In genomic region chr8:105935863-105936603, GRCm38 (mm10) we compare ENCODE assay signal across 8 mouse cellular contexts. TPM values are rescaled to one million over a fixed set of nuclear protein-coding genes. Genes with fewer than 3 reads are reported as not detected.
DNase-seq lines count a peak whose midpoint lies in the region; ATAC-seq and TF ChIP-seq lines count a peak whose summit lies in the region.
"Had no signal": no experiment of that assay in that cellular context is flagged by ENCODE, and none has a peak within 500 bp of the region (broad histone marks: within the 10 kb centered on the region; RNA-seq: fewer than 3 reads in every experiment).

No protein-coding gene starts in this region.

- no peak for DNase-seq in forebrain, embryonic 11.5 days (ENCODE audit: low spot score)
- DNase-seq in limb, embryonic 14.5 days (ENCODE audit: low spot score), result no peak
- DNase-seq in urinary bladder, postnatal 14 days (ENCODE audit: low spot score), result no peak
- no peak for DNase-seq in frontal cortex, postnatal 25 days (ENCODE audit: low spot score in 2 of 2)

- ATAC-seq in megakaryocyte, adult 5-6 weeks (ENCODE audit: poor library complexity, severe bottlenecking), result no peak
- no peak for ATAC-seq in forebrain, embryonic 11.5 days (replicated peaks; ENCODE audit: low FRiP score)
- no peak for ATAC-seq in limb, embryonic 14.5 days (ENCODE audit: low FRiP score, low read depth)
- no peak for ATAC-seq in frontal cortex, adult (ENCODE audit: low TSS enrichment)

- no peaks in the 10 kb centered on the region for H3K27me3 ChIP-seq in megakaryocyte, embryonic 14.5 days (replicated peaks)
- no peaks in the 10 kb centered on the region for H3K27me3 ChIP-seq in forebrain, embryonic 11.5 days (ENCODE audit: control insufficient read depth, insufficient read depth, low read length)
- no peaks in the 10 kb centered on the region for H3K27me3 ChIP-seq in limb, embryonic 14.5 days (ENCODE audit: control insufficient read depth, insufficient read depth, low read length)

- peak overlapping the region; percentile 97 for H3K4me2 ChIP-seq in forebrain, embryonic 11.5 days (ENCODE audit: low read depth, low read length, severe bottlenecking)
- peak overlapping the region; percentile 86 for H3K4me2 ChIP-seq in limb, embryonic 14.5 days (replicated peaks; ENCODE audit: low read depth, low read length, severe bottlenecking)

- H3K4me1 ChIP-seq in megakaryocyte, embryonic 14.5 days, result peaks cover 70% of the 10 kb centered on the region
- H3K4me1 ChIP-seq in forebrain, embryonic 11.5 days (replicated peaks; ENCODE audit: control insufficient read depth, insufficient read depth, low read length), result peaks cover 6% of the 10 kb centered on the region; the same call in 1 of the 2 replicates
- H3K4me1 ChIP-seq in limb, embryonic 14.5 days (ENCODE audit: control insufficient read depth, insufficient read depth, low read length), result peaks cover 16% of the 10 kb centered on the region

- WGBS in forebrain, embryonic 11.5 days, result 27% methylated on average over 7 of the region's 7 CpGs
- WGBS in limb, embryonic 14.5 days, result 26% methylated on average over 7 of the region's 7 CpGs

- peak overlapping the region; percentile 84 for H3K9ac ChIP-seq in forebrain, embryonic 11.5 days (ENCODE audit: low read length)
- peak overlapping the region; percentile 72 for H3K9ac ChIP-seq in limb, embryonic 14.5 days (ENCODE audit: low read depth, low read length, severe bottlenecking)

- peaks cover 54% of the 10 kb centered on the region for H3K36me3 ChIP-seq in megakaryocyte, embryonic 14.5 days (replicated peaks; ENCODE audit: low read length)
- no peaks in the 10 kb centered on the region for H3K36me3 ChIP-seq in forebrain, embryonic 11.5 days (ENCODE audit: control insufficient read depth, insufficient read depth, low read length)
- H3K36me3 ChIP-seq in limb, embryonic 14.5 days (ENCODE audit: control insufficient read depth, insufficient read depth, low read length), result peaks cover 39% of the 10 kb centered on the region

- H3K9me3 ChIP-seq in megakaryocyte, embryonic 14.5 days, result no peaks in the 10 kb centered on the region
- no peaks in the 10 kb centered on the region for H3K9me3 ChIP-seq in forebrain, embryonic 11.5 days (ENCODE audit: control insufficient read depth, low read length)
- no peaks in the 10 kb centered on the region for H3K9me3 ChIP-seq in limb, embryonic 14.5 days (ENCODE audit: control insufficient read depth, low read length)

- no peak overlapping the region for H3K27ac ChIP-seq in forebrain, embryonic 11.5 days (ENCODE audit: low read depth, low read length)
- H3K27ac ChIP-seq in limb, embryonic 14.5 days (replicated peaks; ENCODE audit: low read depth, low read length), result peak overlapping the region; percentile 74

- TF ChIP-seq POLR2A in limb, embryonic 14.5 days (IDR thresholded peaks at IDR 0.05; ENCODE audit: borderline replicate concordance, extremely low read depth, insufficient read depth, insufficient read length), result no peak

- H3K4me3 ChIP-seq in megakaryocyte, embryonic 14.5 days (replicated peaks), result peak overlapping the region; percentile 100
- H3K4me3 ChIP-seq in forebrain, embryonic 11.5 days (ENCODE audit: low read depth, low read length), result peak overlapping the region; percentile 49
- peak overlapping the region; percentile 76 for H3K4me3 ChIP-seq in limb, embryonic 14.5 days (replicated peaks; ENCODE audit: low read length)

RNA-seq across cellular contexts. Expression of gene Psmb10, which starts 2.2 kb away (rescaled TPM):
- polyA plus RNA-seq in megakaryocyte, embryonic 14.5 days (2012; ENCODE audit: insufficient read depth, low replicate concordance), result 63.8 and 341 TPM in 2 replicates
- 164 and 185 TPM in 2 replicates for total RNA-seq in megakaryocyte, adult 5-6 weeks (2015)
- total RNA-seq in megakaryocyte, adult 5-6 weeks (2017), result 56.1 and 63.6 TPM in 2 replicates
- polyA plus RNA-seq in forebrain, embryonic 11.5 days (2014; fragmentation: Nextera tagmentation; extraction: Ambion mirVana), result 20.9 and 21.5 TPM in 2 replicates
- 31.8 and 45.8 TPM in 2 replicates for polyA plus RNA-seq in limb, embryonic 14.5 days (2012; rRNA removed)
- 37.8 and 38.8 TPM in 2 replicates for polyA plus RNA-seq in limb, embryonic 14.5 days (2014; fragmentation: Nextera tagmentation; extraction: Ambion mirVana)

RNA-seq across cellular contexts. Expression of gene Ctrl, which starts 2.4 kb away (rescaled TPM):
- 0.39 TPM in 1 of 2 replicates, not detected in the other for polyA plus RNA-seq in megakaryocyte, embryonic 14.5 days (2012; ENCODE audit: insufficient read depth, low replicate concordance)
- total RNA-seq in megakaryocyte, adult 5-6 weeks (2015), result 1.3 and 2.0 TPM in 2 replicates
- 0.55 and 1.1 TPM in 2 replicates for total RNA-seq in megakaryocyte, adult 5-6 weeks (2017)
- polyA plus RNA-seq in forebrain, embryonic 11.5 days (2014; fragmentation: Nextera tagmentation; extraction: Ambion mirVana), result 1.1 and 2.5 TPM in 2 replicates
- 4.1 and 5.7 TPM in 2 replicates for polyA plus RNA-seq in limb, embryonic 14.5 days (2012; rRNA removed)
- polyA plus RNA-seq in limb, embryonic 14.5 days (2014; fragmentation: Nextera tagmentation; extraction: Ambion mirVana), result 0.88 and 1.7 TPM in 2 replicates

RNA-seq across cellular contexts. Expression of gene Lcat, which starts 7.1 kb away (rescaled TPM):
- 0.66 TPM in 1 of 2 replicates, not detected in the other for polyA plus RNA-seq in megakaryocyte, embryonic 14.5 days (2012; ENCODE audit: insufficient read depth, low replicate concordance)
- total RNA-seq in megakaryocyte, adult 5-6 weeks (2015), result 0.23 TPM in 1 of 2 replicates, not detected in the other
- total RNA-seq in megakaryocyte, adult 5-6 weeks (2017), result 0.45 TPM in 1 of 2 replicates, not detected in the other
- polyA plus RNA-seq in forebrain, embryonic 11.5 days (2014; fragmentation: Nextera tagmentation; extraction: Ambion mirVana), result 0.55 and 0.60 TPM in 2 replicates
- 15.9 and 18.5 TPM in 2 replicates for polyA plus RNA-seq in limb, embryonic 14.5 days (2012; rRNA removed)
- polyA plus RNA-seq in limb, embryonic 14.5 days (2014; fragmentation: Nextera tagmentation; extraction: Ambion mirVana), result 1.9 and 3.0 TPM in 2 replicates
- total RNA-seq: neutrophil, adult 5-6 weeks had no signal

RNA-seq across cellular contexts. Expression of gene Slc12a4, which starts 29.9 kb away (rescaled TPM):
- 4.5 and 6.7 TPM in 2 replicates for polyA plus RNA-seq in megakaryocyte, embryonic 14.5 days (2012; ENCODE audit: insufficient read depth, low replicate concordance)
- 2.9 and 5.9 TPM in 2 replicates for total RNA-seq in megakaryocyte, adult 5-6 weeks (2015)
- 2.1 and 9.4 TPM in 2 replicates for total RNA-seq in megakaryocyte, adult 5-6 weeks (2017)
- polyA plus RNA-seq in forebrain, embryonic 11.5 days (2014; fragmentation: Nextera tagmentation; extraction: Ambion mirVana), result 10.6 and 11.4 TPM in 2 replicates
- polyA plus RNA-seq in limb, embryonic 14.5 days (2012; rRNA removed), result 116 and 135 TPM in 2 replicates
- 46.0 and 56.2 TPM in 2 replicates for polyA plus RNA-seq in limb, embryonic 14.5 days (2014; fragmentation: Nextera tagmentation; extraction: Ambion mirVana)

RNA-seq across cellular contexts. Expression of gene Pskh1, which starts 35.8 kb away (rescaled TPM):
- polyA plus RNA-seq in megakaryocyte, embryonic 14.5 days (2012; ENCODE audit: insufficient read depth, low replicate concordance), result 5.6 and 11.1 TPM in 2 replicates
- total RNA-seq in megakaryocyte, adult 5-6 weeks (2015), result 8.6 and 9.7 TPM in 2 replicates
- total RNA-seq in megakaryocyte, adult 5-6 weeks (2017), result 10.7 and 13.3 TPM in 2 replicates
- 22.1 and 23.1 TPM in 2 replicates for polyA plus RNA-seq in forebrain, embryonic 11.5 days (2014; fragmentation: Nextera tagmentation; extraction: Ambion mirVana)
- 57.2 and 82.7 TPM in 2 replicates for polyA plus RNA-seq in limb, embryonic 14.5 days (2012; rRNA removed)
- polyA plus RNA-seq in limb, embryonic 14.5 days (2014; fragmentation: Nextera tagmentation; extraction: Ambion mirVana), result 33.1 and 37.6 TPM in 2 replicates

Comparison
In these comparisons a context has a peak if more than half of its experiments do, and no peak if none do; other contexts are left out.
1. H3K4me3 ChIP-seq: peak in every context shown above with its lines; median percentile 100 in megakaryocyte, embryonic 14.5 days; 76 in limb, embryonic 14.5 days; 49 in forebrain, embryonic 11.5 days.